Mouse (Mus musculus): Measurements from ENCODE around the gene Clec16a. TPM values are rescaled to one million over a fixed set of nuclear protein-coding genes. Genes with fewer than 3 reads are reported as not detected.

Gene Clec16a
- polyA plus RNA-seq, 1 experiment from 2014 or later, result 24.9 TPM

DNA sequence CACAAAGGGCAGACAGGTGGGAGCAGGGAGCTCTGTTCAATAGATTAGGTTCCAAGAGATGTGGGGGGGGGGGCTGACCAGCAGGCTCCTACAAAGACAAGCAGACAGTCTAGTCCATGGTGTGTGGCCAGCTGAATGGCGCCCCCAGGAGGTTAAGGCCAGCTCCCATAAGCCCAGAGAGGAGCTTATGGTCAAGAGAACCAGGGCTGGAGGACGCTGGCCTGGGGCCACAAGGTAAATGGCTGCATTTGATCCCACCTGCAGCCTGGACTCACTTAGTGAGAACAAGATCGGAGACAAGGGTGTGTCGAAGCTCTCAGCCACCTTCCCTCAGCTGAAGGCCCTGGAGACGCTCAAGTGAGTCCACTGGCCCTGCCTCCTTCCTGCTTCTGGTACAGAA, 27.1 kb upstream of the Clec16a start:
- Histone ChIP-seq H3K9me3 (no peaks in the 10 kb centered on the region), H3K27ac (replicated peaks) (no peak overlapping the region), H3K4me2 (no peak overlapping the region), H3K27me3 (replicated peaks) (no peaks in the 10 kb centered on the region), H3K9ac (no peak overlapping the region), H3K4me1 (peaks cover 4% of the 10 kb centered on the region), H3K4me3 (no peak overlapping the region), H3K36me3 (no peaks in the 10 kb centered on the region)
- WGBS, result 44% methylated on average over 5 of the region's 5 CpGs
- ATAC-seq (ENCODE audit: extremely low read depth, insufficient number of reproducible peaks, low FRiP score, low TSS enrichment), result no peak

DNA sequence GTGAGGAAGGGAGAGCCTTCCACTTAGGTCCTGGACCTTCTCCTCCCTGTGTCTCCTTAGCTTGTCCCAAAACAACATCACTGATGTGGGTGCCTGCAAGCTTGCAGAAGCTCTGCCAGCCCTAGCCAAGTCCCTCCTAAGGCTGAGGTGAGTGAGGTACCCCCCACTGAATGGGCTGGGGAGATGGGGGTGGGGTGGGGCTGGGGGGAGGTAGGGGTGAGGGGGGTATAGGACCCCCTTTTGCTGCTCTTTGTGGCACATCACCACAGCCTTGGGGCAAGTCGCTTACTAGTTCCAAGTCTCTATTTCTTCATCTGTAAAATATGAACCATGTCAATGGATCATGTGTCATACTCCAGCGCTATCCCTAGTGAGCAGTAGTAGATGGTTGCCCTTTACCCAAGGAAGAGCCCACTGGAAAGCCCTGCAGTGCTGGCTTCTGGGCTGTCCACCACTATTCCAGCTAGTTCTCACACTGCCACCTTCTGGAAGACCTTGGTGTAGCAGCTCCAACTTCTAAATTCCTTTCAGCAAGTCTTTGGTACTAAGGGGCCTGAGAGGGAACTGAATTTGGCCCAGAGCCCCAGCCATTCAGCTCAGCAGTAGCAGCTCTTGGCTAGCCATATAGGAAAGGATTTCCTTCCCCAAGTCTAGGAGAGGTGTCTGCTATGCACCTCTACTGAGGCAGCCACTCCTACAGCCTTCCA, 24.1 kb upstream of the Clec16a start:
- WGBS, result 40% methylated on average over 2 of the region's 2 CpGs
- Histone ChIP-seq H3K36me3 (no peaks in the 10 kb centered on the region), H3K27ac (replicated peaks) (no peak overlapping the region), H3K9ac (no peak overlapping the region), H3K4me3 (no peak overlapping the region), H3K9me3 (no peaks in the 10 kb centered on the region), H3K27me3 (replicated peaks) (no peaks in the 10 kb centered on the region), H3K4me2 (no peak overlapping the region), H3K4me1 (peaks cover 4% of the 10 kb centered on the region)
- ATAC-seq (ENCODE audit: extremely low read depth, insufficient number of reproducible peaks, low FRiP score, low TSS enrichment), result no peak

DNA sequence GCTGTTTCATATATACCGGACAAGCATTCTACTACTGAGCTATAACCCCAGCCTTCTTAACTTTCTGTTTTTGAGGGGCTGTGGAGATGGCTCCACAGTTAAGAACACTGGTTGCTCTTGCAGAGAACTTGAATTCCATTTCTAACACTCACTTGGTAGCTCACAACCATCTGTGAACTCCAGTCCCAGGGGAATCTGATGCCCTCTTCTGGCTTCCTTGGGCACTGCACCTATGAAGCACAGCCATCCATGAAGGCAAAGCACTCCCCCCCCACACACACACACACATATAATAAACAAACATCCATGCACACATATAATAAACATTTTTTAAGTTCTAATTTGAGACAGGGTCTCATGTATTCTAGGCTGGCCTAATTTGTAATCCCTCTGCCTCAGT, 22.3 kb upstream of the Clec16a start:
- peaks cover 4% of the 10 kb centered on the region for H3K4me1 ChIP-seq
- no peaks in the 10 kb centered on the region for H3K9me3 ChIP-seq
- ATAC-seq (ENCODE audit: extremely low read depth, insufficient number of reproducible peaks, low FRiP score, low TSS enrichment), result no peak
- no peak overlapping the region for H3K4me2 ChIP-seq
- no peak overlapping the region for H3K27ac ChIP-seq (replicated peaks)
- no peak overlapping the region for H3K4me3 ChIP-seq
- H3K27me3 ChIP-seq (replicated peaks), result no peaks in the 10 kb centered on the region
- 94% methylated on average over 1 of the region's 1 CpGs for WGBS
- no peak overlapping the region for H3K9ac ChIP-seq
- H3K36me3 ChIP-seq, result no peaks in the 10 kb centered on the region

- Histone ChIP-seq H3K4me1 (peaks cover 4% of the 10 kb centered on the region), H3K4me2 (no peak overlapping the region), H3K27ac (replicated peaks) (no peak overlapping the region), H3K36me3 (no peaks in the 10 kb centered on the region), H3K9ac (no peak overlapping the region), H3K4me3 (no peak overlapping the region), H3K27me3 (replicated peaks) (no peaks in the 10 kb centered on the region), H3K9me3 (no peaks in the 10 kb centered on the region)
- ATAC-seq (ENCODE audit: extremely low read depth, insufficient number of reproducible peaks, low FRiP score, low TSS enrichment), result no peak
- 80% methylated on average over 8 of the region's 8 CpGs for WGBS
These were observed 21.5 kb upstream of the Clec16a start for GRCm38 (mm10) chr16:10523650-10524049.

DNA sequence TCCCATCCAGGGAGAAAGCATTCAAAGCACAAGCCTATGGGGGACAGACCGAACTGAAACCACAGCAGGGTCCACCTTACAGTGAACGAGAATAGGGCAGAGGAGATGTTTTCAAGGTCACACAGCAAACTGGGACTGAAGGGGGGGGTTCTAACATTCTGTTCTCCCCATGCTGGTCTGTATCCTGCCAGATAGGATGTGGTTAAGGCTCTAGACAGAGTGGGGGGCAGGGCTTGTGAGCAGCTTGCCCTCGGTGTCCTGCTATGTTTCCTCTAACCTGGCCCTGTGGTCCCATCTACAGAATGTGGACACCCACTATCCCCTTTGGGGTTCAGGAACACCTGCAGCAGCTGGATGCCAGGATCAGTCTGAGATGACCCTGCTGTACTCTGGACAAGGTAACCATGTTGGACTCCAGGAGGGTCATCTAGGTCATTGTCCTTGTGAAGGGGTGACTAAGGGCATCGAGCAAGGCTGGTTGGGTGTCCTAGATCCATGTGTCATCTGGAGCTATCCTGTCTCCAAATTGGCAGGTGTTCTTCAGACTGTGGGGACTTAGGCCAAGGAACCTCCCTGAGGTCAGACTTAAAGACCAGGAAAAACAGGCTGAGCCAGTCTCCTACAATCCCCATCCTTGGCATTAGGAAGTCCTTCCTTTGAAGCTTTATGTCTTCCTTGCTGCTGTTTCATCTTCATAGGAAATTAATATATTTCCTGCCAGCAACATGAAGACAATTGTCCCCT, 20.1 kb upstream of the Clec16a start:
- ATAC-seq (ENCODE audit: extremely low read depth, insufficient number of reproducible peaks, low FRiP score, low TSS enrichment), result no peak
- H3K4me1 ChIP-seq, result peaks cover 8% of the 10 kb centered on the region
- H3K9ac ChIP-seq, result no peak overlapping the region
- H3K4me3 ChIP-seq, result no peak overlapping the region
- no peak overlapping the region for H3K4me2 ChIP-seq
- H3K36me3 ChIP-seq, result peaks cover 10% of the 10 kb centered on the region
- whole genome bisulfite sequencing, result 72% methylated on average over 4 of the region's 4 CpGs
- no peak overlapping the region for H3K27ac ChIP-seq (replicated peaks)
- no peaks in the 10 kb centered on the region for H3K27me3 ChIP-seq (replicated peaks)
- H3K9me3 ChIP-seq, result no peaks in the 10 kb centered on the region

DNA sequence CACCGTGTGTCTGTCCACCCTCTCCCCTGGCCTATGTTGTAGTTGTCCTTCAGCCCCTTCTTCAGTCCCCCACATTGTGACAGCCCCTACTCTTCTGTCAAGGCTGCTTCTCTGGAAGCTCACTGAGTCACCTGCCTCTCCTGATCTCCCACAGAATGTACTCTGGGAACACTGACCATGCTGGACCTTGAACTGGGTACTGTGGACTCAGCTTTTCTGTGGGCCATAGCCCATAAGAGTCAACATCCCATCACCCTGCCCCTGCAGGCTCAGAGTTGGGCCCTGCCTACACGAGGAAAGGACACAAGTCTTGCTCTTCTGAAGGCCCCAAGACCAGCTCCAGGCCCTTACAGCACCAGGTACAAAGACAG, 19.5 kb upstream of the Clec16a start:
- H3K9me3 ChIP-seq, result no peaks in the 10 kb centered on the region
- H3K27ac ChIP-seq (replicated peaks), result no peak overlapping the region
- no peak overlapping the region for H3K4me3 ChIP-seq
- no peak for ATAC-seq (ENCODE audit: extremely low read depth, insufficient number of reproducible peaks, low FRiP score, low TSS enrichment)
- no peak overlapping the region for H3K9ac ChIP-seq
- H3K27me3 ChIP-seq (replicated peaks), result no peaks in the 10 kb centered on the region
- H3K4me2 ChIP-seq, result no peak overlapping the region
- H3K4me1 ChIP-seq, result peaks cover 13% of the 10 kb centered on the region
- 43% methylated on average over 2 of the region's 2 CpGs for WGBS
- H3K36me3 ChIP-seq, result peaks cover 16% of the 10 kb centered on the region

DNA sequence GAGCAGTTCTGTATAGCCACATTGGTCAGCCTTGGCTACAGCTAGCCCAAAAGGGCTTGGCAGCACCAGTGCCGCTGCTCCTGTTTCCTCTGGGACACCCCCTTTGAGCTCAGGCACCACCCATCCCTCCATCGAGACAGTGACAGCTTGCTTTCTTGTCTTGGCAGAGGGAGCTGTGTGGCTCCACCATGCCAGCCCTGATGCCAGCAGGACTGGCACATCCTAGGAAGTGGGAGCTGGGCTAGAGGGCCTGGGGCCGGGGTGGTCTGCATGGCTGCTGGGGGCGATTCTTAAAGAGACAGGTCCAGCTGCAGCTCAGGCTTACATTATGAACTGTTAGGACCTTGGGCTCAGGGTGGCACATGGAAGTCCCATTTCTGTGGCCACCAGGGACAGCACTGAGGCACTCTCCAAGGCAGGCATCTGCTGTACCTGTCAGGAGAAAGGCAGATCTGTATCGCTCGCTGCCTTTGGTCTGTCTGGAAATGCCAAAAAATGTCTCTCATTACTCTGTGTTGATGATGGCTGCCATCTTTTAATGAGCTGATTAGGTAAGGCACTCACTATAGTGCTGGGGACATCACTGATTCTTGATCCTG, 18.0 kb upstream of the Clec16a start:
- Histone ChIP-seq H3K9me3 (no peaks in the 10 kb centered on the region), H3K9ac (no peak overlapping the region), H3K4me2 (no peak overlapping the region), H3K4me1 (peaks cover 15% of the 10 kb centered on the region), H3K27ac (replicated peaks) (no peak overlapping the region), H3K4me3 (no peak overlapping the region), H3K36me3 (peaks cover 27% of the 10 kb centered on the region), H3K27me3 (replicated peaks) (no peaks in the 10 kb centered on the region)
- ATAC-seq (ENCODE audit: extremely low read depth, insufficient number of reproducible peaks, low FRiP score, low TSS enrichment), result no peak
- 72% methylated on average over 6 of the region's 6 CpGs for WGBS

DNA sequence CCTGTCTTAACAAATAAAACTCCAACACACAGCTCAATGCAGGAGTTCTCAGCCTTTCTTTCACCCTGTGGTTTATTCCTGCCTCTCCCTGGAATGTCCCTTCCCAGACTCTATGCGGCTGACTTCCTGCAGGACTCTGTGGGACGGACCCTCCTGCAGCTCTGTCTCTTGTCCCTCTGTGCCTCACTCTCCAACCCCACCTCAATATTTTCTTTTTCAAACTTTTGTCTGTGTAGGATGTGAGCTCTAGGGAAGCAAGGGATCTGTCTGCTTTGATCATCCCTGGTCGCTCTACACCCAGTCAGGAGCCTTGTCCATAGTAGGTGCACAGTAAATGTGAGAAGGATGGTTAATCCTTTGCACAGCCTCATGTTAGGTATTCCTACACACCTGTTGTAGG, 16.8 kb upstream of the Clec16a start:
- H3K4me3 ChIP-seq, result no peak overlapping the region
- no peaks in the 10 kb centered on the region for H3K9me3 ChIP-seq
- H3K4me2 ChIP-seq, result no peak overlapping the region
- peaks cover 27% of the 10 kb centered on the region for H3K4me1 ChIP-seq
- no peak overlapping the region for H3K27ac ChIP-seq (replicated peaks)
- WGBS, result 75% methylated on average over 3 of the region's 3 CpGs
- 0 out of 2 replicates have a peak overlapping the region, but pooled peaks have one; percentile 7 for H3K9ac ChIP-seq
- ATAC-seq (ENCODE audit: extremely low read depth, insufficient number of reproducible peaks, low FRiP score, low TSS enrichment), result no peak
- no peaks in the 10 kb centered on the region for H3K27me3 ChIP-seq (replicated peaks)
- peaks cover 30% of the 10 kb centered on the region for H3K36me3 ChIP-seq

DNA sequence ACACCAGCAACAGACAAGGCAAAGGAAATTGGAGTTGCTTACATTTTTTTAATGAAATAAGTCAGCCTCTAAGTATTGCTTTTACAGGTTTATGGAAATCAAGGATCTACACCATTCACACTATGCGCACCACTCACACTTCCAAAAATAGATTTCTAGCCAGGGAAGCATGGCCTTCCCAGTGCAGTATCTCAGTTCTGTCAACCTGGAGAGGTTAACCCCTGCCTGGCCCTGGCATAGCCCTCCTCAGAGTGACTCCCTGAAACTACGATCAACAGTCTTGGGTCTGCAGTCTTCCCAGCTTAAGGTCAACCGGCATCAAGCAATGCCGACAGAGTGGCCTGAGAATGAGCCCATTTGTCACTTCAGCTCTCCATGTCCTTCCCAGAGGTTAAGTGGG, 15.0 kb upstream of the Clec16a start:
- peak overlapping the region; percentile 6; the same call in 1 of the 2 replicates for H3K4me2 ChIP-seq
- WGBS, result 45% methylated on average over 4 of the region's 4 CpGs
- no peak overlapping the region for H3K4me3 ChIP-seq
- H3K9me3 ChIP-seq, result no peaks in the 10 kb centered on the region
- peak overlapping the region; percentile 69 for H3K27ac ChIP-seq (replicated peaks)
- ATAC-seq (ENCODE audit: extremely low read depth, insufficient number of reproducible peaks, low FRiP score, low TSS enrichment), result no peak
- no peaks in the 10 kb centered on the region for H3K27me3 ChIP-seq (replicated peaks)
- H3K36me3 ChIP-seq, result peaks cover 30% of the 10 kb centered on the region
- peaks cover 39% of the 10 kb centered on the region for H3K4me1 ChIP-seq
- no peak overlapping the region for H3K9ac ChIP-seq

GRCm38 (mm10) chr16:10533781-10534180, 11.4 kb upstream of the Clec16a start:
- H3K4me2 ChIP-seq, result no peak overlapping the region
- no peak overlapping the region for H3K9ac ChIP-seq
- peaks cover 30% of the 10 kb centered on the region for H3K36me3 ChIP-seq
- no peak overlapping the region for H3K27ac ChIP-seq (replicated peaks)
- WGBS, result 83% methylated on average over 4 of the region's 4 CpGs
- peaks cover 68% of the 10 kb centered on the region for H3K4me1 ChIP-seq
- no peak overlapping the region for H3K4me3 ChIP-seq
- no peaks in the 10 kb centered on the region for H3K27me3 ChIP-seq (replicated peaks)
- no peaks in the 10 kb centered on the region for H3K9me3 ChIP-seq
- ATAC-seq (ENCODE audit: extremely low read depth, insufficient number of reproducible peaks, low FRiP score, low TSS enrichment), result no peak

DNA sequence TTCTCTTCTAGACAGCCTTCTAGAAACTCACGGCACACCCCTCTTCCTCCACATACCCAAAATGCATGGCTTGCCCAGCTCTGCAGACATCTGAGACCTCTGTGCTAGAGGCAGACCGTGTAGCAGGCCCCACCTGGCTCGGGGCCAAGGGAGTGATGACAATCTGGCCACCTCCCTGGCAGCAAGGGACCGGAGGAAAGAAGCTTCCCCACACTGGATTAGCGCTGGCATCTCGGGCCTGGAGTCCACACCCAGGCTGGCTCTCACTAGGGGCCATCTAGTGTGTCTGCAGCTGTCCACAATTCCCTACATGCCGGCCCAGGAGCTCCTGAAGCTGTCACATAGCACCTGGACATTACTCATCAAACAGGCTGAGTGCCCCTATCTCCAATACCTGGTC, 10.6 kb upstream of the Clec16a start:
- no peak for ATAC-seq (ENCODE audit: extremely low read depth, insufficient number of reproducible peaks, low FRiP score, low TSS enrichment)
- no peak overlapping the region for H3K9ac ChIP-seq
- no peak overlapping the region for H3K4me3 ChIP-seq
- WGBS, result 54% methylated on average over 7 of the region's 7 CpGs
- no peak overlapping the region for H3K27ac ChIP-seq (replicated peaks)
- H3K9me3 ChIP-seq, result no peaks in the 10 kb centered on the region
- H3K4me2 ChIP-seq, result no peak overlapping the region
- H3K4me1 ChIP-seq, result peaks cover 73% of the 10 kb centered on the region
- peaks cover 24% of the 10 kb centered on the region for H3K36me3 ChIP-seq
- H3K27me3 ChIP-seq (replicated peaks), result no peaks in the 10 kb centered on the region
